Mouse (Mus musculus) bone marrow macrophage, adult 2 months (primary cell): ENCODE results near the gene Foxe3.

Experiments
- CTCF ChIP-seq: IDR thresholded peaks from 2 replicates; pipeline ENCODE4 v1.5.1; 2012; ENCODE audit warnings: low read depth, mild to moderate bottlenecking, low read length, moderate library complexity
- POLR2A ChIP-seq: IDR thresholded peaks from 2 replicates; pipeline ENCODE4 v1.6.1; 2012; ENCODE audit warnings: mild to moderate bottlenecking, low read depth, low read length, borderline replicate concordance

GRCm38 (mm10) chr4:114899885-114900284, 25.9 kb downstream of the Foxe3 start:
- TF ChIP-seq POLR2A (no peak), CTCF (no peak)
